Mouse (Mus musculus) neutrophil, adult 5-6 weeks (primary cell): ENCODE data around the gene Gng10. TPM values are rescaled to one million over a fixed set of nuclear protein-coding genes. Genes with fewer than 3 reads are reported as not detected.

Experiments
- ATAC-seq: fragments of 151-379, 151-347 bp; 2 replicates; pipeline ENCODE4 v1.8.0; 2017; ENCODE audit warnings: mild to moderate bottlenecking, moderate TSS enrichment; ENCODE audit not compliant: insufficient number of reproducible peaks, poor library complexity, low FRiP score, severe bottlenecking; ENCODE audit errors: extremely low read depth
- total RNA-seq: library from RNA; stranded (forward); fragments of 200-1000 nt; gene quantifications from 2 replicates; pipeline ENCODE4 v1.2.3, GENCODE M21; 2017

Gng10 gene
- total RNA-seq, 1 experiment from 2014 or later: 48.6 TPM

DNA sequence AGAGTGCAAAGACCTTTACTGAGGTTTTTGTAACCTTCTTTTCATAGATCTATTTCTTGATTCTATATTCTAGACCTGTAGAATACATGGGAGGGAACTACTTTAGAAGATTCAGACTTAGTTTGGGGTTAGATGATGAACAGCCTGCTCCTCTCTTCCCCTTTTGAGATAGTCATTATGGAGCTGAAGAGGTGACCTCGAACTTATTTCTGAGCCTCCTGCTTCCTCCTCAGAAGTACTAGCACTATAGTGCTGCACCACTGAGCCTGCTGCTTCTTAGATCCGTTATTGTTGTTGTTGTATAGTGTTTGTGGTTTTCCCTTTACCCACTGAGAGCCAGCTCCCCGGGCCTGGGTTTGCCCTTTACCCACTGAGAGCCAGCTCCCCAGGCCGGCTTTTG is 25.2 kb upstream of the Gng10 start:
- ATAC-seq: no peak

DNA sequence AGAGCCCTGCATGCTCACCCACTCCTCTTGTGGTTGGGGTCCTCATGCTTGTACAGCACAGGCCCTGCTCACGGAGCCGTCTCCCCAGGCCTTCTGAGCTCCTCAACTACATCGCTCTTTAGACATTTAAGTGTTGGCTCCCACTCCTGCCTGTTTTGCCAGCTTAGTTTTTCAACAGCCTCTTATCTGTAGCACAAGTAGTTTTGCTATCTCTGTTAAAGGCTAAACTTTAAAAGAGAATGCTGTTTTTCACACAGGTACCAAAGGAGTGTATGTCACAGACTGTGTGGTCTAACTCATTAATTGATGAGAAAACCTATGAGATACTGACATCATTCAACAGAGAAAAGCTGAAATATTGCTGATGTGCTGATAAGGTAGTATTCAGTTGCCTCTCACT is 23.4 kb upstream of the Gng10 start:
- no peak for ATAC-seq

DNA sequence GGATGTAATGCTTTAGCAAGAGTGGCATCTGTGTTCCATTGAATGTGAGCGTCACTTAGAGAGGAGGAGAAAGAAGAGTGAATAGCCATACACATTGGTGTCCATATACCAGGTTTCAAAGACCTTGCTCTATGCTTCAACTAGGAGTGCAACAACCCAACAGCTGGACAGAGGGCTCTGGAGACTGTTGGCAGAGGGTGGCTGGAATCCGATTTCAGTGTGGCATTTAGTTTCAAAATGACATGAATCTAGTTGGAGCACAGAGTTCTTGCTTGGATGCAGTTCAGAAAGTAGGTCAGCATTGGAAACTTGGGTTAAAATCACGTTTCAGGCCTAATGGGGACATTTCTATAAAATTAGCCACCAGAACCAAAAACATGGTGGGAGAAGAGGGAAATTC is 19.7 kb upstream of the Gng10 start:
- no peak for ATAC-seq

DNA sequence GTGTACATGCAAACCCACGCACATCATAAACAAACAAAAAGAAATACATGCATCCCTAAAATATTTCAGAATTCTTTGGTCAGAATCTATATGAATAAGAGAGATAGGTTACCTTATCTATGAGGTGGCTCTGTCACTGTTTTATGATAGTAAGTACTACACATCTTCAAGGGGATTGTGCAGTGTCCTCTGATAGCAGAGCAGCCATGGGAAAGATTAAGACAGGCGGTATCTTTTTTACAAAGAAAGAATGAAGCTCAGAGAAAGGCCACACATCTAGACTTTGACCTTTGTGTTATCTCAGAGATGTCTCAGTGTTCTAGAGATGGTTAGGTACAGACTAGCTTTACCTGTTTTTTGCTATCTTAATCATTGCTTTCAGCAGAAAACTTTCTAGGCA is 18.0 kb upstream of the Gng10 start:
- ATAC-seq: no peak

DNA sequence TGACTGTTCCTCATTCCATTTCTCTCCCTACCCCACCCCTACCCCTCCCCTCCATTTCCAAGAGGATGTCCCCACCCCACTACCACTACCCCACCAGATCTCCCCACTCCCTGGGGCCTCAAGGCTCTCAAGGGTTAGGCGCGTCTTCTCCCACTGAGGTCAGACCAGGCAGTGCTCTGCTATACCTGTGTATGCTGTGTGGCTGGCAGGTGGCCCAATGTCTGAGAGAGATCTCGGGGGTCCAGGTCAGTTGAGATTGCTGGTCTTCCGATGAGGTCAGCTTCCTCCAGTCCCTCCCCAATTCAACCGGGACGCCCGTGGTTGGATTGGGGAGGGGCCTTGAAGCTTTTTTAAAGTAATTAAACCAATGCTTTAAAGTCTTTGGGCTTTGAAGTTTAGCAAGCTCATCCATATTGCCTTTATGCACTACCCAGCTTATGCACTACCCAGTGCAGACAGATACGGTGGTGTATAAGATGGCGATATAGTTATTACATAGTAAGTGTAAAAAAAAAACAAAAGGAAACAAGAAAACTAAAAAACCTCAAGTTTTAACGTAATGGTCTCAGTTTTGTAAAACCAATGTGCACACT is 467 bp upstream of the Gng10 start:
- no peak for ATAC-seq

DNA sequence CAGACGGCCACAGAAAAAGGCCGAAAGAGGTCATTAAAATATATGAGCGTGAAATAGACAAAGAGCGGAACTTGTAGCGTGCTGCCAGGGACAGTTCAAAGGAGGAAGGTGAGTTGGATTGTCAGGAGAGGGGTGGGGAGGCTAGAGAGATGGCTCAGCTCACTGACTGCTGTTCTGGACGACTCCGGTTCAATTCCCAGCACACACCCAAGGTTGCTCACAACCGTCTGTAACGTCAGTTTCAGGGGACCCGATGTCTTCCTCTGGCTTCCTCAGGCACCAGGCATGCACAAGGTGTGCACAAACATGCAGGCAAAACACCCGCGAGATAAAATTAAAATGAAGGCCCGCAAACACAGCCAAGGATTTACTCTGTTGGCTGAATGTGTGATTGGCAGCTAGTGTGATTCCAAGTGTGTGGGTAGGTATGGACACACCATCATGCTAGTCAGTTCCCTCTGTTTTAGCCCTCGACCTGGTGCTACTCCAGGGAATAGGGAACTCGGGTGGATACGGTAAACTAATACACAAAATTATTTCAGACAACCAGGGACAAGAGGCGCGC is 980 bp downstream of the Gng10 start:
- ATAC-seq: no peak

DNA sequence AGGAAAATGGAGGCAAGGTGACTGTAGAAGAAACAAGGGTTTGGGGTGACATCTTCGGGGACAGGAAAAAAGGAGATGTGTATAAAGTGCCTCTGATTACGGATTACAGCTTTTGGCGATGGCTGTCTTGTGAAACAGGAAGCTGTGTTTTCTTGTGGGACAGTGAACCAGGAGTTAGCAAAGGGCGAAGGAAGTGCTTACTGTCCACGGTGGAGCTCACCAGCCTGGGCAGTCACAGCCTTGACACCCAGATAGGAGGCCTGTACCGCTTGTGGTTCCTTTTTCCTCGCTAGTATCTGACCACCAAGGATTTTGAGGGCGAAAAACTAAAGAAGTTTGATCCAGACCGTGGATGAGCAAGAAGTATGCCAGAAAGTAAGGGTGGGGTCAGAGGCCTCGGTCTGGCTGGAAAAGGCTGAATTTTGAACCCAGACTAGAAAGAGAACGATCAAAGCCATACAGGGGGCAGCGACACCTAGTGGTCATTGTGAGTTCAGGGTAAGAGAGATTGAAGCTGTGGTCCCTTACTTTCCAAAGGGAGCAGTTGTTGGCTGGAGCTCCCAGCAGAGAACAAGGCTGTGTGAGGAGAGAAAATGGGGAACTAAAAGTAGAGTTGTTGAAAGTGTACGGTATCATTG is 1.7 kb downstream of the Gng10 start:
- ATAC-seq: peak; percentile 74

DNA sequence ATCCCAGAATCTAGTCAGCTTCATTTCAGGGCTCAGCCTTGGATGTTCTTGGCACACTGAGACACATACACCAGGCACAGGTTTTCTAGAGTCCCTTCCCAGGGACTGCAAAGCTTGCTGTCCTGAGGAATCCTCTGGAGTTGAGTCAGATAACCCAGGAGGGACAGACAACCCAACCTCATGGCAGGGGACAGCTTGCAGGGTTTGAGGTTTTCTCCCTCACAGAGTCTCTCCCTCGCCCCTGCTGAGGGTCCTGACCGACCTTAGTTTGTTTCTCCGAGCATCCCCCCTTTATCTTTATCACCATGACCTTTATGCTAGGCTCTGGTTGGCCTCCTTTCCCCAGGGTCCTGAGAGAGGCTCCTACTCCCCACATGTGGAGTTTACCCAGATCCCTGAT is 2.6 kb downstream of the Gng10 start:
- no peak for ATAC-seq

DNA sequence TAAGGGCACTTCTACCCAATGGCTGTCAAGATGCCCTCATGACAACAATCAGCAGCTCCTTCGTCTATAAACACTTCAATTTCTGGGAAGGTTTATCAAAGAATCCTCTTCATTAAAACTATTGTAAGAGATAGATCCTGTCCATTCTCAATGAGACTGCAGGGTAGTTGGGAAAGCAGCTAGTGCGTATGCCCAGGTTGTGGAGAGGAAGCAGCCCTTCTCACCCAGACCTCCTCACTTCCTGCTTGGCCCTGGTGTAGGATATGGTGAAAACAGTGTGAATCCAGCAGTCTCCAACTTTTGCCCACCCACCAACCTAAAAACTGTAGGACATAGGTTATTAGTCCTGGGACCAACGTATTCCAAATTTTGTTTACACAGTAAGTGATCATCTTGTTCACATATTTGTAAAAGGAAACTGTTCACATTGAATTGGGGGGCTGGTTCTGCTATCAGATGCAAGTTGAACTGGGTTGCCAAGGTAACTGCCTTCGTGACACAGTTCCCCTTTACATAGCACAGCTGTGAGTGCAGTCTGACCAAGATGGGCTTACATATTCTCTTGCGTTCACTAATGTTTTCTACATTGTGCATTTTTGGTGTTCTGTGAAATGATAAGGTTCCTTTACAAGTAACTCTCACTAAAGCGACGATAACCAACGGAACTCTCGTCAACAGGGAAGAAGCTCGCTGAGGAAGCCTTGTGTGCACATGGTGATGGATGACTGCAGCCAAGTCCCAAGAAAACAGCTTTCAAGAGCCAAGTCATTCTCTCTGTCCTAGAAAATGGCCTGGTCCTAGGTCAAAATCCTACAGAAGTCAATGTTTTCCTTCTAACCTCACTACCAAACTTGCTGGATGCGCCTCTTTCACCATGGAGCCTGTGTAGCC is 5.8 kb downstream of the Gng10 start:
- no peak for ATAC-seq

DNA sequence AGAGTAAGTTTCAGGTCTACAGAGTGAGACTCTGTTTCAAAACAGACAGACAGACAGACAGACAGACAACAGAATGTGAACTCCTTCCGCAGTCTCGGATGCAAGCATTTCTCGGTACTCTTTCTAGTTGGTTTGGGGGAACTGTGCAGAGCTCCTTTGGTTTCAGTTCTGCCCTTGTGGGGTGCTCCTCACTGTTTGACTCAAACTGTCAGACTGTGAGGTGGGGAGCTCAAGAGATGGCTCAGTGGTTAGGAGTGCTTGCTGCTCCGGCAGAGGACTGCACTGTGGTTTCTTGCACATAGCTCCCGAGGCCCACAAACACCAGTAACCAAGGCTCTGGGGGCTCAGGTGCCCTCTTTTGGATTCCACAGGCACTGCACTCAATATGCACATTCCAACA is 8.2 kb downstream of the Gng10 start:
- no peak for ATAC-seq

DNA sequence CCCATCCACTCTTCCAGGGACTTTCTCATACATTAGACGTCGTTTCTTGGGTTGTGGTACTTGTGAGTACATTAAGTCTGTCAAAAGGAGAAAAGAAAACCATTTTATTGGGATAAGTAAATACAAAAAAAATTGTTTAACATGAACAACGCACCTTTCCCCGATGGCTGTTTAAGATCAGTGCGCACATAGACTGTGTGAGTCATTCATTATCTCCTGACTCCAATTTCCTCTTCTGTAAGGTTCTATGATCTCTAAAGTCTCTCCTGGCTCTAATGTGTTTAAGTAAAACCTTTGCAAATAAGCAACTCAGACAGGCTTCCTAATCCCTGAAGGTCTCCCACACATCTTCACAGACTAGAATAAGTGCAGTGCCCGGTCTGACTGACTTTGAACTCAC is 9.0 kb downstream of the Gng10 start:
- no peak for ATAC-seq

DNA sequence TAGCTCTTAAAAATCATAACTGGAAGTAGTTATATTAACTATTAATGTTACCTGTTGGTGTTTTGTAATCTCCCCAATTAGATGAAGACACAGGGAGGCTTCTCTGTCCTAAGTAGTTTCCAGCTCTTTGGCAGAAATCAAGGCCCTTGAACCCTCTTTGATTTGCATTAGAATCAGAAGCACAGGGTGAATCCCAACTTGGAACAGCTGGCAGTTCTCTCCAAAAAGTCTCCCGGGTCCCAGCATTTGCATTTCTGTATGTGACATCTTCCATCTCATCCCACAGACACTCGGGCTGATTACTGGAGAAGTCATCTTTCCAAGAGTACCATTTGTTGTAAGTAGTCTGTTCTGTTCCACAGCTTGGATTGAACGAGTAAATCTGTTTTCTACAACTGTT is 12.3 kb downstream of the Gng10 start:
- ATAC-seq: no peak

DNA sequence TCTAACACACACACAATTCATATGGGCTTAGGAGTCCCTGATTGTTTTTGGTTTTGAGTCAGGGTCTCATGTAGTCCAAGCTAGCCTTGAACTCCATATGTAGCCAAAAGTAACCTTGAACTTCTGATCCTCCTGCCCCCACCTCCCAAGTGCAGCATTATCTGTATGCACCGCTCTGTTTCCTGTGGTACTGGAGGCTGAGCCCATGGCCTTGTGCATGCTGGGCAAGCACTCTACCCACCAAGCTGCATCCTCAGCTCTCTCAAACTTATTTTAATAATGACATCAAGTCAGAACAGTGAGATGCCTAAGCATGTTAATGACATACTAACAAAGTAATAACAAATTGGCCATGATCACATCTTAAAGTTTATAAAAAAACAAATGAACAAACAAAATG is 16.2 kb downstream of the Gng10 start:
- ATAC-seq: no peak

DNA sequence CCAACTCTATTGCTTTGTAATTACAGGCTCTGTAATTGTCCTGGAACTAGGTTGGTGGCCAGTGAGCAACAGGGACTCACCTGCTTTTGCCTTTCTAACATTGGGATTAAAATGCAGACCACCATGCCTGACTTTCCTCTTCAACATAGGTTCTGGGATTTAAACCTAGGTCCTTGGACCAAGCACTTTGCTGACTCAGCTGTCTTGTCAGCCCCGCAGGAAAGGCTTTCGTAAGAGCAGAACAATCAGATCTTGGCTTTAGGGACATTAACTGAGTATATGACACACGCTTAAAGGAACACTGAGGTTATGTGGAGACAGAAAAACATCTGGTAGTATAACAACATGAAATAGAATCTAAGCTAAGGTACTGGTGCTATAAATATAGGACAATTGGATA is 23.0 kb downstream of the Gng10 start:
- no peak for ATAC-seq

DNA sequence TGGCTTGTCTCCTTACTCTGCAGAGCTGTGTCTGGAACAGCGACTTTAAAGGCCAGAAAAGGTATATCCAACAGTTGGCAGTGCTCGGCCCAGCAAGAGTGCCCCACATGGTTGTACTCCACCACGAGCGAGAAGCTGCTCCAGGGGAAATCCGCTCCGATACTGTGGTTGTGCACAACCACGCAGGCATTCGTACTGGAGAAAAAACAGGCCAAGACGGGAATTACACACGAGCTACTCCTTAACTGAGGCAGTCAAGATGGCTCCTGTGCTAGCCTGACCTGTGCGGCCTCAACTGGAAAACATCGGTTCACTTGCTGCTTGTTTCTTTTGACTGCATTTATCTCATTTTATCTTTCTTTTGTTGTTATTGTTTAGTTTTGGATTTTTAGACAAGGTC is 27.6 kb downstream of the Gng10 start:
- no peak for ATAC-seq

DNA sequence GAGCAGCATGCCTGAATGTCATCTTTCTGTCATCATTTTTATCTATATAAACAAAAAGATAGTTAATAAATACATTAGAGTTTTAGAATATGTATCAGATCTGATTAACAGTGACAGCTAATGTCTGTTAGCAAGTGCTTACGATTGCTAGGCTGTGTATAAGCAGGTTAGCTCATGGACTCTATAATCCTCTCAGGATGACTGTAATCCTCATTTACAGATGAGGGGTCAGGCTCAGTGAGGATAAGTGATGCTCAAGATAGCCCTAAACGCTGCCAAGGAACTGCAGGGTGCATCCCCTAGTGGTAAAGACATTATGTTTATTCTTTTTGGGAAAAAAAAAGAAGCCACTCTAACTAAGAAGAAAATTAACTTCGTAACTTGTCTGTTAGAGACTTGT is 34.4 kb downstream of the Gng10 start:
- no peak for ATAC-seq

DNA sequence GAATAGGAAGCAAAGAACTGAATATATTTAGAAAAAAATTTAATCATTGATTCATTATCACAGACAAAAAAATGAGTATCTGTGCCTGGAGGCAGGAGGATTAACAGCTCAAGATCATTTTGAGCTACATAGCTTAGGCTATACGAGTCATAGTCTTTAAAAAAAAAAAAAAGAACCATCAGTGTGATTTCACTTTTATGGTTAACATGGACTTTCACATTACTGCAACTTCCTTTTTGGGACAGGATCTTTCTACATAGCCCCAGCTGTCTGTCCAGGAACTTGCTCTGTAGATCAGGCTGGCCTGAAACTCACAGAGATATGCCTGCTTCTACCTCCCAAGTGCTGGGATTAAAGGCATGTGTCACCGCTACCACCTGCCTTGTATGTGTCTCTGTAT is 48.5 kb downstream of the Gng10 start:
- ATAC-seq: no peak

DNA sequence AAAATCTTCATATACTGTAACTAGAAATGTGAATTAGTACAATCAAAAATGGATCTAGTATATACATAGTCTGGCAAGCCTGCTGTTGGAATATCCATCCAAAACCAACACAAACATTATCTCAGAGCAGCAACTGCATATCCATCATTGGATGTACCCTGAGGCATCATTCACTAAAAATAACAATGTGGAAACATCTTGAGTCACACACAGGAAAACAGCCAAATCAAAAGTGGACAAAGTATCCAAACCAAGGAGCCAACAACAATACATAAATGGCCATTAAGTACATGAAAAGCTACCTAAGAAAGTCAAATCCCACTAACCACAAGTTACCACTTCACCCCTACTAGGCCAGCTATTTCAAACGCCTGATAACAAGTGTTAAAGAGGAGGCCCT is 54.5 kb downstream of the Gng10 start:
- no peak for ATAC-seq
